Mouse (Mus musculus): Measurements from ENCODE around the gene C530025M09Rik. TPM values are rescaled to one million over a fixed set of nuclear protein-coding genes. Genes with fewer than 3 reads are reported as not detected.
A peak's percentile ranks its signal among the peaks of the same experiment; 100 is the strongest.

Gene C530025M09Rik
- polyA plus RNA-seq, 1 experiment from 2014 or later: not detected

DNA sequence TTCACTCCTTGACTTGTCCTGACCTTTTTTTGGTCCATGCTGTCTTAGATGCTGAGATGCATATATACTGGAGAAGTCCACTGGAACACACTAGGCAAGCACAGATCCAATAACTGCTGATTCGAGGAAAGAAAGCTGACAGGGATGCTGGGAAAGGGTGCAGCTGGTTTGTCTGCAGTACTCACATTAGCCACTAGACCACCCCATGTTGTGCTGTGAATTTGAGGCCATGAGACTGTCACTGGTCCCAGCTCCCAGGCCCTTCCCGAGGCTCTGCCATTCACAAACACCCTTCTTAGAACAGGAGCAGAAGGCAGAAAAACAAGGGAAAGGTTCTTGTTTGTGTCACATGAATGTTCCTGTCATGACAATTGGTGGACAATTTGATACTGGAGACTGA, 10.8 kb downstream of the C530025M09Rik start:
- DNase-seq (ENCODE audit: low spot score) (no peak), ATAC-seq (ENCODE audit: low read depth) (no peak)
- Histone ChIP-seq H3K27me3 (replicated peaks; ENCODE audit: control insufficient read depth, insufficient read depth, low read length) (no peaks in the 10 kb centered on the region), H3K4me2 (ENCODE audit: low read depth, low read length) (no peak overlapping the region), H3K36me3 (ENCODE audit: control insufficient read depth, insufficient read depth, low read length) (no peaks in the 10 kb centered on the region), H3K4me3 (ENCODE audit: low read depth, low read length) (no peak overlapping the region), H3K27ac (replicated peaks; ENCODE audit: low read depth, low read length) (no peak overlapping the region), H3K4me1 (ENCODE audit: control insufficient read depth, insufficient read depth, low read length) (no peaks in the 10 kb centered on the region), H3K9me3 (ENCODE audit: control insufficient read depth, low read length) (no peaks in the 10 kb centered on the region), H3K9ac (ENCODE audit: low read depth, low read length) (no peak overlapping the region)
- WGBS: 39% methylated on average over 2 of the region's 2 CpGs

GRCm38 (mm10) chr2:149819751-149820150, 11.3 kb downstream of the C530025M09Rik start:
- no peak overlapping the region for H3K4me3 ChIP-seq (ENCODE audit: low read depth, low read length)
- DNase-seq (ENCODE audit: low spot score): no peak
- H3K9ac ChIP-seq (ENCODE audit: low read depth, low read length): no peak overlapping the region
- no peak overlapping the region for H3K4me2 ChIP-seq (ENCODE audit: low read depth, low read length)
- ATAC-seq (ENCODE audit: low read depth): no peak
- no peaks in the 10 kb centered on the region for H3K4me1 ChIP-seq (ENCODE audit: control insufficient read depth, insufficient read depth, low read length)
- WGBS: 94% methylated on average over 3 of the region's 3 CpGs
- H3K36me3 ChIP-seq (ENCODE audit: control insufficient read depth, insufficient read depth, low read length): no peaks in the 10 kb centered on the region
- no peaks in the 10 kb centered on the region for H3K27me3 ChIP-seq (replicated peaks; ENCODE audit: control insufficient read depth, insufficient read depth, low read length)
- no peaks in the 10 kb centered on the region for H3K9me3 ChIP-seq (ENCODE audit: control insufficient read depth, low read length)
- H3K27ac ChIP-seq (replicated peaks; ENCODE audit: low read depth, low read length): no peak overlapping the region

DNA sequence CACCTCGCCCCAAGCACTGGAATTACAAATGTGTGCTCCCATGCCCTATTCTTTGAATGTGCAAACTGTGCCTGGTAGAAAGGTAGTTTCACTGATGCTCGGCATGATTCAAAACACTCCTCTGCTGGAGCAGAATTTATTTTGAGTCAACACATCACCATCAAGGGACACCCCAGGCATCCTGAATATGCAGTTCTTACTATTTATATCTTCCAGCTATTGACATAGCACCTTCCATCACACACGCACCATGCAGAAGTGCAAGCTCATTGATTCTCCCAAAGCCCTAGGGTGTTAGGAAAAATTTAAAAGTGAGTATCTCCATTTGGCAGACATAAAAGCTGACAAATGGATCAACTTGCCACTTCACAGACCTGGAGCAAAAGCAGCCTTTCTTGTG, 12.6 kb downstream of the C530025M09Rik start:
- no peaks in the 10 kb centered on the region for H3K27me3 ChIP-seq (replicated peaks; ENCODE audit: control insufficient read depth, insufficient read depth, low read length)
- H3K9ac ChIP-seq (ENCODE audit: low read depth, low read length): no peak overlapping the region
- no peaks in the 10 kb centered on the region for H3K36me3 ChIP-seq (ENCODE audit: control insufficient read depth, insufficient read depth, low read length)
- no peak overlapping the region for H3K4me3 ChIP-seq (ENCODE audit: low read depth, low read length)
- no peak for ATAC-seq (ENCODE audit: low read depth)
- no peak overlapping the region for H3K27ac ChIP-seq (replicated peaks; ENCODE audit: low read depth, low read length)
- WGBS: 60% methylated on average over 3 of the region's 3 CpGs
- no peak overlapping the region for H3K4me2 ChIP-seq (ENCODE audit: low read depth, low read length)
- no peak for DNase-seq (ENCODE audit: low spot score)
- H3K4me1 ChIP-seq (ENCODE audit: control insufficient read depth, insufficient read depth, low read length): no peaks in the 10 kb centered on the region
- no peaks in the 10 kb centered on the region for H3K9me3 ChIP-seq (ENCODE audit: control insufficient read depth, low read length)

- no peak for ATAC-seq (ENCODE audit: low read depth)
- WGBS: 58% methylated on average over 2 of the region's 2 CpGs
Observed at GRCm38 (mm10) chr2:149812899-149813298, 18.1 kb downstream of the C530025M09Rik start.

GRCm38 (mm10) chr2:149805256-149805655, 25.8 kb downstream of the C530025M09Rik start:
- no peaks in the 10 kb centered on the region for H3K9me3 ChIP-seq (ENCODE audit: control insufficient read depth, low read length)
- H3K9ac ChIP-seq (ENCODE audit: low read depth, low read length): no peak overlapping the region
- no peaks in the 10 kb centered on the region for H3K27me3 ChIP-seq (replicated peaks; ENCODE audit: control insufficient read depth, insufficient read depth, low read length)
- ATAC-seq (ENCODE audit: low read depth): no peak
- no peaks in the 10 kb centered on the region for H3K36me3 ChIP-seq (ENCODE audit: control insufficient read depth, insufficient read depth, low read length)
- DNase-seq (ENCODE audit: low spot score): no peak
- 88% methylated on average over 2 of the region's 2 CpGs for WGBS
- H3K27ac ChIP-seq (replicated peaks; ENCODE audit: low read depth, low read length): no peak overlapping the region
- no peak overlapping the region for H3K4me3 ChIP-seq (ENCODE audit: low read depth, low read length)
- no peak overlapping the region for H3K4me2 ChIP-seq (ENCODE audit: low read depth, low read length)
- no peaks in the 10 kb centered on the region for H3K4me1 ChIP-seq (ENCODE audit: control insufficient read depth, insufficient read depth, low read length)

More at GRCm38 (mm10) chr2:149812899-149813298, 18.1 kb downstream of the C530025M09Rik start:
- H3K36me3 ChIP-seq (ENCODE audit: control insufficient read depth, insufficient read depth, low read length): no peaks in the 10 kb centered on the region
- H3K27ac ChIP-seq (replicated peaks; ENCODE audit: low read depth, low read length): no peak overlapping the region
- H3K4me3 ChIP-seq (ENCODE audit: low read depth, low read length): no peak overlapping the region
- H3K4me2 ChIP-seq (ENCODE audit: low read depth, low read length): no peak overlapping the region
- DNase-seq (ENCODE audit: low spot score): no peak
- H3K27me3 ChIP-seq (replicated peaks; ENCODE audit: control insufficient read depth, insufficient read depth, low read length): no peaks in the 10 kb centered on the region
- H3K4me1 ChIP-seq (ENCODE audit: control insufficient read depth, insufficient read depth, low read length): no peaks in the 10 kb centered on the region
- H3K9me3 ChIP-seq (ENCODE audit: control insufficient read depth, low read length): no peaks in the 10 kb centered on the region
- no peak overlapping the region for H3K9ac ChIP-seq (ENCODE audit: low read depth, low read length)

DNA sequence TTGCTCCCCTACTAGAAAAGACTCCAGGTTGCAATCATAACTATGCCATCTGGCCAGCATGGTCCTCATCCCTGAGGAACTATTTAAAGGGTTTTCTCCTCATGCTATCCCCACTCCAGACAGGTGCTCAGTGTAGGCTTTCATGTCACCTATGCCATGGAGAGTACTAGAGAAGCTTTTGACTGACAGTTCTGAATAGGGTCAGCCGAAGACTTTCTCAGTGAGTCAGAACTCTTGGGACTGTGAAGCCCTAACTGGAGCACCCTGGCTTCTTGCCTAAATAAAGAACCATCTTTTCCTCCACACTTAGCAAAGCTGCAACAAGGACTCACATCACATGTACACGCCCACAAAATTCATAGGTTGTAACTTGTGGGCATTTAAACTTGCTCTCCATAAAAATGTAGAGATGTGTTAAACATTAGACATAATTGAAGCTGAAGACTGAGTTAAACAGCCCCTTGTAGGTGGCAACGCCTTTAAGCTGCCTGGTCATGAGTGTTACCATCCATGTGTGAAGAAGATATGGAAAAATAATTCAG, 26.3 kb downstream of the C530025M09Rik start:
- Histone ChIP-seq H3K27ac (replicated peaks; ENCODE audit: low read depth, low read length) (no peak overlapping the region), H3K27me3 (replicated peaks; ENCODE audit: control insufficient read depth, insufficient read depth, low read length) (no peaks in the 10 kb centered on the region), H3K9ac (ENCODE audit: low read depth, low read length) (no peak overlapping the region), H3K36me3 (ENCODE audit: control insufficient read depth, insufficient read depth, low read length) (no peaks in the 10 kb centered on the region), H3K4me2 (ENCODE audit: low read depth, low read length) (no peak overlapping the region), H3K4me3 (ENCODE audit: low read depth, low read length) (no peak overlapping the region), H3K4me1 (ENCODE audit: control insufficient read depth, insufficient read depth, low read length) (no peaks in the 10 kb centered on the region), H3K9me3 (ENCODE audit: control insufficient read depth, low read length) (no peaks in the 10 kb centered on the region)
- WGBS: 78% methylated on average over 3 of the region's 3 CpGs
- DNase-seq (ENCODE audit: low spot score) (no peak), ATAC-seq (ENCODE audit: low read depth) (no peak)

DNA sequence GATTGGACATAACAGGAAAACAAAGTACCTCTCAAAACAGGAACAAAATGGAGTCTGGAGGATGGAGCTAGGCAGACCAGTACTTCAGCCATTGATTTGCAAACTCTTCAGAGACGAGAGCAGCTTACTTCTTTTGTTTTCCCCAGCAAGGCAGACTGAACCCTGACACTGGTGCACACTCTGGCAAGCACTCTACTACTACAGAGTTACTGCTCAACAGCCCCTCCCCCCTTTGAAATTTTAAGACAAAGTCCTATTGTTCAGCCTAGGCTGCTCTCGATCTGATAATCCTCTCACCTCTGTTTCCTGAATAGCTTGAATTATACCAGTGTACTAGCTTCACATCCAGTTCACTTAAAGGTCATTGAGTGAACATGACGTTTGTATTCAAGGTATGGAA, 32.4 kb downstream of the C530025M09Rik start:
- WGBS: 8% methylated on average over 3 of the region's 3 CpGs
- Histone ChIP-seq H3K36me3 (ENCODE audit: control insufficient read depth, insufficient read depth, low read length) (no peaks in the 10 kb centered on the region), H3K9ac (ENCODE audit: low read depth, low read length) (no peak overlapping the region), H3K27me3 (replicated peaks; ENCODE audit: control insufficient read depth, insufficient read depth, low read length) (no peaks in the 10 kb centered on the region), H3K27ac (replicated peaks; ENCODE audit: low read depth, low read length) (no peak overlapping the region), H3K9me3 (ENCODE audit: control insufficient read depth, low read length) (no peaks in the 10 kb centered on the region), H3K4me2 (ENCODE audit: low read depth, low read length) (no peak overlapping the region), H3K4me1 (ENCODE audit: control insufficient read depth, insufficient read depth, low read length) (no peaks in the 10 kb centered on the region), H3K4me3 (ENCODE audit: low read depth, low read length) (no peak overlapping the region)
- DNase-seq (ENCODE audit: low spot score): peak; percentile 60
- ATAC-seq (ENCODE audit: low read depth): peak; percentile 94

Other genes with a start within 250 kb of the C530025M09Rik start
- gene Syndig1, start 2.0 kb downstream of the C530025M09Rik start, polyA plus RNA-seq (2014; fragmentation: Nextera tagmentation; extraction: Ambion mirVana): 6.9 and 7.4 TPM in 2 replicates

Data from embryonic facial prominence, embryonic 14.5 days (tissue).